9 mouse cellular contexts compared by ENCODE assay signal in genomic region chr3:55114313-55115065, GRCm38 (mm10). TPM values are rescaled to one million over a fixed set of nuclear protein-coding genes. Genes with fewer than 3 reads are reported as not detected.
DNase-seq lines count a peak whose midpoint lies in the region; ATAC-seq and TF ChIP-seq lines count a peak whose summit lies in the region.
"Had no signal": no experiment of that assay in that cellular context is flagged by ENCODE, and none has a peak within 500 bp of the region (broad histone marks: within the 10 kb centered on the region; RNA-seq: fewer than 3 reads in every experiment).

No protein-coding gene starts in this region.

- peak; percentile 44 for DNase-seq in kidney, adult 2 months
- DNase-seq in adrenal gland, postnatal 36 days, result peak; percentile 30 to 62
- peak in 1 of 2 experiments; percentile 63 for DNase-seq in heart, adult 2 months
- DNase-seq in lung, postnatal 10 days, result peak; percentile 25
- no peak for DNase-seq in right cerebral cortex, postnatal 36 days (ENCODE audit: low spot score in 2 of 2)
- no peak for DNase-seq in left cerebral cortex, adult 18-20 months (ENCODE audit: low spot score in 2 of 2)
- DNase-seq: forebrain, postnatal 0 days had no signal

- TF ChIP-seq POLR2A in kidney, adult 2 months (IDR thresholded peaks at IDR 0.05; ENCODE audit: low read depth, low read length), result no peak
- no peak for TF ChIP-seq POLR2A in heart, adult 2 months (IDR thresholded peaks at IDR 0.05; ENCODE audit: insufficient read depth, low read depth, low read length)

- TF ChIP-seq CTCF in kidney, adult 2 months (conservative IDR thresholded peaks at IDR 0.05; ENCODE audit: insufficient read depth, insufficient read length, low read depth, low read length), result no peak
- no peak for TF ChIP-seq CTCF in heart, adult 2 months (IDR thresholded peaks at IDR 0.05)

- TF ChIP-seq EP300 in heart, adult 2 months (IDR thresholded peaks at IDR 0.05; ENCODE audit: insufficient read depth, low read depth, low read length), result no peak

- H3K27me3 ChIP-seq in kidney, adult 2 months (replicated peaks; ENCODE audit: control insufficient read depth, insufficient read depth, low read length), result no peaks in the 10 kb centered on the region
- no peaks in the 10 kb centered on the region for H3K27me3 ChIP-seq in kidney, embryonic 14.5 days (ENCODE audit: control insufficient read depth, insufficient read depth, low read length)
- no peaks in the 10 kb centered on the region for H3K27me3 ChIP-seq in heart, adult 2 months (ENCODE audit: control insufficient read depth, insufficient read depth, low read length)

- no peaks in the 10 kb centered on the region for H3K9me3 ChIP-seq in kidney, embryonic 14.5 days (ENCODE audit: control insufficient read depth, low read length)

- 38% methylated on average over 7 of the region's 7 CpGs for WGBS in kidney, adult 2 months
- 65% methylated on average over 7 of the region's 7 CpGs for WGBS in kidney, embryonic 14.5 days
- 34% methylated on average over 7 of the region's 7 CpGs for WGBS in heart, adult 2 months

- no peak overlapping the region for H3K27ac ChIP-seq in kidney, adult 2 months (ENCODE audit: insufficient read depth, low read depth, low read length)
- H3K27ac ChIP-seq in kidney, embryonic 14.5 days (ENCODE audit: low read depth, low read length), result no peak overlapping the region
- peak overlapping the region; percentile 61 for H3K27ac ChIP-seq in heart, adult 2 months

- no peak for ATAC-seq in kidney, embryonic 14.5 days (ENCODE audit: low FRiP score, low TSS enrichment)
- ATAC-seq: forebrain, postnatal 0 days had no signal

- peaks cover 7% of the 10 kb centered on the region for H3K4me1 ChIP-seq in kidney, adult 2 months (ENCODE audit: control insufficient read depth, insufficient read depth, low read length)
- no peaks in the 10 kb centered on the region for H3K4me1 ChIP-seq in kidney, embryonic 14.5 days (ENCODE audit: control insufficient read depth, insufficient read depth, low read length)
- H3K4me1 ChIP-seq in heart, adult 2 months (ENCODE audit: control insufficient read depth, insufficient read depth, low read length), result peaks cover 7% of the 10 kb centered on the region

- intact Hi-C loops in heart, adult 2 months (cut with DNase I), result loop anchor here (5.0 kb wide), 1 partner anchor 307 kb away; the partner anchor contains the start of gene Rfxap

- H3K9ac ChIP-seq in kidney, embryonic 14.5 days (ENCODE audit: low read depth, low read length), result no peak overlapping the region
- H3K9ac ChIP-seq in heart, adult 2 months (ENCODE audit: low read depth, low read length), result no peak overlapping the region; the same call in 1 of the 2 replicates
- H3K9ac ChIP-seq: forebrain, postnatal 0 days had no signal

- H3K4me2 ChIP-seq in kidney, embryonic 14.5 days (replicated peaks; ENCODE audit: low read depth, low read length), result no peak overlapping the region

- H3K36me3 ChIP-seq in kidney, adult 2 months (ENCODE audit: control insufficient read depth, insufficient read depth, low read length), result peaks cover 6% of the 10 kb centered on the region
- H3K36me3 ChIP-seq in kidney, embryonic 14.5 days (ENCODE audit: control insufficient read depth, insufficient read depth, low read length), result peaks cover 28% of the 10 kb centered on the region
- H3K36me3 ChIP-seq in heart, adult 2 months (ENCODE audit: control insufficient read depth, insufficient read depth, low read length), result peaks cover 11% of the 10 kb centered on the region

- no peaks in the 10 kb centered on the region for H3K79me2 ChIP-seq in heart, adult 2 months (replicated peaks; ENCODE audit: control insufficient read depth, insufficient read depth, low read length)

- no peak overlapping the region for H3K4me3 ChIP-seq in kidney, adult 2 months (ENCODE audit: insufficient read depth, low read depth, low read length)
- no peak overlapping the region for H3K4me3 ChIP-seq in kidney, embryonic 14.5 days (ENCODE audit: low read length)
- no peak overlapping the region for H3K4me3 ChIP-seq in heart, adult 2 months

RNA-seq across cellular contexts. Expression of gene Spg20, which starts 2.6 kb away (rescaled TPM):
- 10.1 and 10.9 TPM in 2 replicates for polyA plus RNA-seq in kidney, adult 2 months (2012; rRNA removed)
- polyA plus RNA-seq in kidney, embryonic 14.5 days (2014; fragmentation: Nextera tagmentation; extraction: Ambion mirVana), result 33.4 and 49.6 TPM in 2 replicates
- 10 to 100 TPM; 40.6 to 59.0 TPM for total RNA-seq in adrenal gland, postnatal 36 days (2021)
- total RNA-seq in heart, adult 2 months (2021), result 10 to 100 TPM; 45.1 to 45.7 TPM
- 11.9 and 19.2 TPM in 2 replicates for polyA plus RNA-seq in heart, adult 2 months (2012; rRNA removed)
- 10 to 100 TPM; 33.7 to 36.3 TPM for total RNA-seq in left cerebral cortex, adult 18-20 months (2021)

RNA-seq across cellular contexts. Expression of gene Ccdc169, which starts 22.6 kb away (rescaled TPM):
- 0.16 and 0.23 TPM in 2 replicates for polyA plus RNA-seq in kidney, adult 2 months (2012; rRNA removed)
- not detected in 2 replicates for polyA plus RNA-seq in kidney, embryonic 14.5 days (2014; fragmentation: Nextera tagmentation; extraction: Ambion mirVana)
- total RNA-seq in adrenal gland, postnatal 36 days (2021), result under 1 TPM in 1 of 2 experiments, not detected in 1; 0.33 TPM
- total RNA-seq in heart, adult 2 months (2021), result not detected
- 0.09 TPM in 1 of 2 replicates, not detected in the other for polyA plus RNA-seq in heart, adult 2 months (2012; rRNA removed)
- under 1 TPM in 1 of 2 experiments, not detected in 1; 0.12 TPM for total RNA-seq in left cerebral cortex, adult 18-20 months (2021)
- total RNA-seq: forebrain, postnatal 0 days; neutrophil, adult 5-6 weeks had no signal

RNA-seq across cellular contexts. Expression of gene Ccna1, which starts 59.2 kb away (rescaled TPM):
- not detected in 2 replicates for polyA plus RNA-seq in kidney, adult 2 months (2012; rRNA removed)
- 1.6 and 2.1 TPM in 2 replicates for polyA plus RNA-seq in kidney, embryonic 14.5 days (2014; fragmentation: Nextera tagmentation; extraction: Ambion mirVana)
- not detected for total RNA-seq in adrenal gland, postnatal 36 days (2021)
- not detected for total RNA-seq in heart, adult 2 months (2021)
- polyA plus RNA-seq in heart, adult 2 months (2012; rRNA removed), result 0.08 and 0.20 TPM in 2 replicates
- total RNA-seq in left cerebral cortex, adult 18-20 months (2021), result 1 to 10 TPM; 1.7 to 2.2 TPM
- total RNA-seq: neutrophil, adult 5-6 weeks had no signal

Comparison
In these comparisons a context has a peak if more than half of its experiments do, and no peak if none do; other contexts are left out.
1. DNase-seq: peak in kidney, adult 2 months (single experiment), adrenal gland, postnatal 36 days (2 of 2) and lung, postnatal 10 days (single experiment); none in right cerebral cortex, postnatal 36 days (0 of 2) and left cerebral cortex, adult 18-20 months (0 of 2).